Mouse (Mus musculus): Measurements from ENCODE around the gene Stab1.

DNA sequence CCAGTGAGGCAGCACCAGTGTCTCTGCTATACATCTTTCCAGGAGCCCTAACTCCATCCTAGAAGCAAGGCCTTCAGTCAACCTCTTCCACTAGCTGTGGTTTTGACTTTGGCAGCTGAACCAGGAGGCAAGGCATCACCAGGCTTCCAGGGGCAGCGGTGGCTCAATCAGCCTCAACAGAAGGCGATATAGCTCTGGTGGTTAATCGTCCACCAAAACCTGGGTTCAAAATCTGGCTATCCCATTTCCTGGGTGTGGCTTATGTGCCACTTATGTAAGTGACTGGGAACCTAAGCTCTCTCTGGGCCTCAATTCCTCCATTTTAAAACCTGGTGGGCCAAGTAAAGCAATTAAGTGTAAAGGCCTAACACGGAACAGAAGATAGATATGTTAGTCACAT, 36.4 kb upstream of the Stab1 start:
- TF ChIP-seq CTCF (IDR thresholded peaks at IDR 0.05; ENCODE audit: low read depth) (no peak), EP300 (IDR thresholded peaks at IDR 0.05; ENCODE audit: low read depth) (no peak)

Data from heart, postnatal 0 days (tissue).